Mouse (Mus musculus) CH12.LX (cell line): ENCODE measurements around the gene Fam227a.
"Not testable (repeated sequence)": the region's sequence is repeated elsewhere in the genome, so short reads cannot be mapped to it uniquely, and the experiment has no call there.

Experiments
- CTCF ChIP-seq, 2 experiments: IDR thresholded peaks in 1 of 2; conservative IDR thresholded peaks in 1 of 2; 2 replicates each; pipeline ENCODE4 v1.5.1; 2011 to 2012; ENCODE audit warnings: low read depth in 2 of 2, low read length in 2 of 2, improper control_type of control experiment in 1 of 2, inconsistent platforms in 1 of 2, mild to moderate bottlenecking in 1 of 2, moderate library complexity in 1 of 2
- TCF12 ChIP-seq: IDR thresholded peaks from 2 replicates; pipeline ENCODE4 v1.6.1; 2014; ENCODE audit warnings: low read depth, mild to moderate bottlenecking, inconsistent platforms, low read length, improper control_type of control experiment

GRCm38 (mm10) chr15:79671828-79672348, 13.1 kb upstream of the Fam227a start:
- TF ChIP-seq TCF12; CTCF (conservative IDR thresholded peaks at IDR 0.05 in 1 of 2, IDR thresholded peaks at IDR 0.05 in 1 of 2; ENCODE audit: low read depth in 2 of 2, low read length in 2 of 2): not testable (repeated sequence)
